Mouse (Mus musculus): ENCODE measurements around the gene Olfr996. TPM values are rescaled to one million over a fixed set of nuclear protein-coding genes. Genes with fewer than 3 reads are reported as not detected.

Gene Olfr996
- total and polyA plus RNA-seq, 2 experiments from 2014 or later: not detected

DNA sequence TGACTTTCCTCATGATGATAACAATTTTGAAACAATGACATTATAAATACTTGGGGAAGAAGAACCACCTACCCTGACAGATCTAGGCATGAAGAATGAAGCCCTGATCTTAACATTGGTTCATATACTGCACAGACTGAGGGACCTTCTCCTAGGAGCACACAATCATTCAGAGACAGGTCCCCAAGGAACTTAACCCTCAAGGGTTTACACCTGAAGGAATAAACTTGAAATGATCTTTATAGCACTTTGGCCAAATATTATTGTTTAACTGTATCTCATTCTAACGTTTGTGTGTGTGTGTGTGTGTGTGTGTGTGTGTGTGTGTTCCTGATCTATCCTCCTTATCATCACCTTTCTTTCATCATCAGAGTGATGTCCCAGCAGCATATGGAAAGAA is 32.8 kb downstream of the Olfr996 start, which contains the start of gene Olfr1000:
Olfr1000 (minus strand) TSS at position 101 of the 400 bp plus-strand sequence.
- no peaks in the 10 kb centered on the region for H3K36me3 ChIP-seq (ENCODE audit: insufficient read depth, low read length)
- no peak for TF ChIP-seq CTCF (IDR thresholded peaks at IDR 0.05; ENCODE audit: low read depth)
- 50% methylated on average over 1 of the region's 1 CpGs for WGBS
- no peaks in the 10 kb centered on the region for H3K4me1 ChIP-seq (ENCODE audit: insufficient read depth, low read length)
- ATAC-seq: no peak
- no peaks in the 10 kb centered on the region for H3K9me3 ChIP-seq (ENCODE audit: low read length)
- H3K27ac ChIP-seq: no peak within 1 kb of the TSS
- no peak for DNase-seq (ENCODE audit: low spot score)
- H3K9ac ChIP-seq (replicated peaks; ENCODE audit: low read length): no peak within 1 kb of the TSS
- H3K27me3 ChIP-seq (ENCODE audit: insufficient read depth, low read length): no peaks in the 10 kb centered on the region
- no peak within 1 kb of the TSS for H3K4me2 ChIP-seq (ENCODE audit: low read depth, low read length)
- H3K4me3 ChIP-seq (ENCODE audit: low read length): no peak within 1 kb of the TSS

Other genes starting within 250 kb of the Olfr996 start
- gene Olfr987, start 239.9 kb upstream of the Olfr996 start, total RNA-seq (2014; rRNA removed): not detected in 2 replicates
- not detected in 2 replicates for gene Olfr987, start 239.9 kb upstream of the Olfr996 start, polyA plus RNA-seq (2015; fragmentation: Nextera tagmentation; extraction: Ambion mirVana)
- gene Olfr988, start 216.0 kb upstream of the Olfr996 start, total RNA-seq (2014; rRNA removed): not detected in 2 replicates
- not detected in 2 replicates for gene Olfr988, start 216.0 kb upstream of the Olfr996 start, polyA plus RNA-seq (2015; fragmentation: Nextera tagmentation; extraction: Ambion mirVana)
- not detected in 2 replicates for gene Olfr992, start 169.7 kb upstream of the Olfr996 start, total RNA-seq (2014; rRNA removed)
- gene Olfr992, start 169.7 kb upstream of the Olfr996 start, polyA plus RNA-seq (2015; fragmentation: Nextera tagmentation; extraction: Ambion mirVana): not detected in 2 replicates
- not detected in 2 replicates for gene Olfr993, start 164.3 kb upstream of the Olfr996 start, total RNA-seq (2014; rRNA removed)
- gene Olfr993, start 164.3 kb upstream of the Olfr996 start, polyA plus RNA-seq (2015; fragmentation: Nextera tagmentation; extraction: Ambion mirVana): not detected in 2 replicates
- gene Olfr994, start 142.8 kb upstream of the Olfr996 start, total RNA-seq (2014; rRNA removed): not detected in 2 replicates
- gene Olfr994, start 142.8 kb upstream of the Olfr996 start, polyA plus RNA-seq (2015; fragmentation: Nextera tagmentation; extraction: Ambion mirVana): not detected in 2 replicates
- not detected in 2 replicates for gene Olfr995, start 135.6 kb upstream of the Olfr996 start, total RNA-seq (2014; rRNA removed)
- gene Olfr995, start 135.6 kb upstream of the Olfr996 start, polyA plus RNA-seq (2015; fragmentation: Nextera tagmentation; extraction: Ambion mirVana): not detected in 2 replicates
- 0.29 TPM in 1 of 2 replicates, not detected in the other for gene 4833423E24Rik, start 60.2 kb upstream of the Olfr996 start, total RNA-seq (2014; rRNA removed)
- 0.23 and 0.79 TPM in 2 replicates for gene 4833423E24Rik, start 60.2 kb upstream of the Olfr996 start, polyA plus RNA-seq (2015; fragmentation: Nextera tagmentation; extraction: Ambion mirVana)
- not detected in 2 replicates for gene Olfr998, start 9.7 kb downstream of the Olfr996 start, total RNA-seq (2014; rRNA removed)
- not detected in 2 replicates for gene Olfr998, start 9.7 kb downstream of the Olfr996 start, polyA plus RNA-seq (2015; fragmentation: Nextera tagmentation; extraction: Ambion mirVana)
- not detected in 2 replicates for gene Olfr1000, start 32.7 kb downstream of the Olfr996 start, total RNA-seq (2014; rRNA removed)
- gene Olfr1000, start 32.7 kb downstream of the Olfr996 start, polyA plus RNA-seq (2015; fragmentation: Nextera tagmentation; extraction: Ambion mirVana): not detected in 2 replicates
- gene Olfr1002, start 71.5 kb downstream of the Olfr996 start, total RNA-seq (2014; rRNA removed): not detected in 2 replicates
- gene Olfr1002, start 71.5 kb downstream of the Olfr996 start, polyA plus RNA-seq (2015; fragmentation: Nextera tagmentation; extraction: Ambion mirVana): not detected in 2 replicates
- not detected in 2 replicates for gene Olfr154, start 85.2 kb downstream of the Olfr996 start, total RNA-seq (2014; rRNA removed)
- not detected in 2 replicates for gene Olfr154, start 85.2 kb downstream of the Olfr996 start, polyA plus RNA-seq (2015; fragmentation: Nextera tagmentation; extraction: Ambion mirVana)
- not detected in 2 replicates for gene Olfr1006, start 99.6 kb downstream of the Olfr996 start, total RNA-seq (2014; rRNA removed)
- not detected in 2 replicates for gene Olfr1006, start 99.6 kb downstream of the Olfr996 start, polyA plus RNA-seq (2015; fragmentation: Nextera tagmentation; extraction: Ambion mirVana)
- not detected in 2 replicates for gene Olfr1008, start 110.2 kb downstream of the Olfr996 start, total RNA-seq (2014; rRNA removed)
- gene Olfr1008, start 110.2 kb downstream of the Olfr996 start, polyA plus RNA-seq (2015; fragmentation: Nextera tagmentation; extraction: Ambion mirVana): not detected in 2 replicates
- gene Olfr1009, start 136.2 kb downstream of the Olfr996 start, total RNA-seq (2014; rRNA removed): not detected in 2 replicates
- gene Olfr1009, start 136.2 kb downstream of the Olfr996 start, polyA plus RNA-seq (2015; fragmentation: Nextera tagmentation; extraction: Ambion mirVana): not detected in 2 replicates
- not detected in 2 replicates for gene Olfr1012, start 183.6 kb downstream of the Olfr996 start, total RNA-seq (2014; rRNA removed)
- not detected in 2 replicates for gene Olfr1012, start 183.6 kb downstream of the Olfr996 start, polyA plus RNA-seq (2015; fragmentation: Nextera tagmentation; extraction: Ambion mirVana)
- not detected in 2 replicates for gene Olfr1013, start 187.9 kb downstream of the Olfr996 start, total RNA-seq (2014; rRNA removed)
- gene Olfr1013, start 187.9 kb downstream of the Olfr996 start, polyA plus RNA-seq (2015; fragmentation: Nextera tagmentation; extraction: Ambion mirVana): not detected in 2 replicates
- not detected in 2 replicates for gene Olfr1014, start 193.5 kb downstream of the Olfr996 start, total RNA-seq (2014; rRNA removed)
- gene Olfr1014, start 193.5 kb downstream of the Olfr996 start, polyA plus RNA-seq (2015; fragmentation: Nextera tagmentation; extraction: Ambion mirVana): not detected in 2 replicates
- not detected in 2 replicates for gene Olfr1015, start 202.8 kb downstream of the Olfr996 start, total RNA-seq (2014; rRNA removed)
- gene Olfr1015, start 202.8 kb downstream of the Olfr996 start, polyA plus RNA-seq (2015; fragmentation: Nextera tagmentation; extraction: Ambion mirVana): not detected in 2 replicates
- gene Olfr1016, start 223.3 kb downstream of the Olfr996 start, total RNA-seq (2014; rRNA removed): not detected in 2 replicates
- gene Olfr1016, start 223.3 kb downstream of the Olfr996 start, polyA plus RNA-seq (2015; fragmentation: Nextera tagmentation; extraction: Ambion mirVana): not detected in 2 replicates
- gene Olfr1018, start 239.3 kb downstream of the Olfr996 start, total RNA-seq (2014; rRNA removed): not detected in 2 replicates
- gene Olfr1018, start 239.3 kb downstream of the Olfr996 start, polyA plus RNA-seq (2015; fragmentation: Nextera tagmentation; extraction: Ambion mirVana): not detected in 2 replicates

All from hindbrain, postnatal 0 days (tissue).